Mouse (Mus musculus) layer of hippocampus, adult 2 months (tissue): ENCODE data around the gene Hoxc10. TPM values are rescaled to one million over a fixed set of nuclear protein-coding genes. Genes with fewer than 3 reads are reported as not detected.

ENCODE experiments used
- DNase-seq, 2 experiments: peaks; one replicate each; pipeline ENCODE4 v3.0.0; 2022; ENCODE audit warnings: low spot score in 2 of 2
- H3K27ac ChIP-seq: fragments of 200-600 bp; 2 replicates; pipeline ENCODE4 v1.8.1; 2022
- H3K4me3 ChIP-seq: fragments of 200-600 bp; 2 replicates; pipeline ENCODE4 v1.8.1; 2022; ENCODE audit warnings: mild to moderate bottlenecking
- CTCF ChIP-seq: fragments of 200-600 bp; conservative IDR thresholded peaks from 2 replicates; pipeline ENCODE4 v1.8.1; 2022; ENCODE audit warnings: antibody characterized with exemption, mild to moderate bottlenecking, moderate library complexity
- total RNA-seq, 2 experiments: library from RNA; stranded (reverse); gene quantifications; 2 replicates each; pipeline ENCODE4 v1.2.3; 2021

Hoxc10 gene
- total RNA-seq, 2 experiments from 2014 or later, result not detected

- TF ChIP-seq CTCF, result no peak
- H3K27ac ChIP-seq, result no peak overlapping the region
- DNase-seq, result no peak
- H3K4me3 ChIP-seq, result no peak overlapping the region
These were observed 25.2 kb downstream of the Hoxc10 start for GRCm38 (mm10) chr15:102991782-102992181.

DNA sequence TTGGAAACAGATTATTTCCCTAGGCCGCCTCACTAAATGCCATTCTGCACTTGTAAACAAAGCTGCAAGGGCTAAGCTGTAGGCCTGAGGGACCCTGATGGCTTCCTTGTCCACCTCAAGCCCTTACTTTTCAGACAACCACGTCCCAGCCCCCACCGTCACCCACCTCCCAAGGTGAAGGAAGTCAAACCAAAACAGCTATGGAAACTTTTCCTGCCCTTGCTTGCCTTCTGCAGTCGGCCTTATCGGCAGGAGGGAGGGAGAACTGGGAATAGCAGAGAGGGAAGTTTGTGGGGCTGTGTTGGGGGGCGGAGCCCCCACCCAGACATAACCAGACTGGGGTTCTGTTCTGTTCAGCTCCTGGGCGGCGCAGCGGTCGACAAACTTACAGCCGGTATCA lies 25.6 kb downstream of the Hoxc10 start:
- TF ChIP-seq CTCF, result no peak
- no peak overlapping the region for H3K27ac ChIP-seq
- H3K4me3 ChIP-seq, result no peak overlapping the region
- DNase-seq, result no peak

DNA sequence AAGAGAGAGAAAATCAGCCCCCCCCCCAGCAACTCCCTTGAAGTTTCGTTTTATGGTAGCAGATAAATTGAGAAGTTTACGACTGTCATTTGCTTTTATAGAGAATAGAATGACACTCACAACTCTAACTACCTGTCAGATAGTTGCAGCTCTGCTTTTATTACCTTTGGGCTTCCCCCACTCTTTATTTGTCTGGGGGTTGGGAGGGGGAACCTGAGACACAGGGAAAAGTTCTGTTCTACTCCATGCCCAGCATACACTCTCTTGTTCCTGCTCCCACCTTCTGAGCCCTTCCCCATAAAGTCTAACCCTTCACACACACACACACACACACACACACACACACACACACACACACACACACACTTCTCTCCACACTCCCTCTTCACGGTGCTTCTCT lies 26.3 kb downstream of the Hoxc10 start:
- no peak for TF ChIP-seq CTCF
- H3K4me3 ChIP-seq, result no peak overlapping the region
- no peak for DNase-seq
- H3K27ac ChIP-seq, result no peak overlapping the region

DNA sequence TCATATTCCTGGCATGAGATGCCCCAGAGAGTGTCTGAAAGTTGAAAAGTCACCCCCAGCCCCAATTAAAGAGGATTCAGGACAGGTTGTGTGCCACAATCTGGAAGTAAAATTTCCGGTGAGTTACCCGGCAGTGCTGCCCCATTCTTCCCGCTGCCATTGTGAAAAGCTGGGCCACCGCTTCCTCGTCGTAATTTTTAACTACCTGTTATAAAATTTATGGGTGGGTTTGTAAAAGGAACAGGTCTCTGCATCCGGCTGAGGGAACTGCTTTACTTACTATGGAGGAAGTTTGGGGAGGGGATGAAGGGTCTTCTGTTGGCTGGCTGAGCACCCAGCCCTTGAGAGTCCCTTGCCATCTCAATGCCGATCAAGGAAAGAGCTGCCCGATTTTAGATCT lies 30.0 kb downstream of the Hoxc10 start:
- no peak for TF ChIP-seq CTCF
- no peak for DNase-seq
- no peak overlapping the region for H3K4me3 ChIP-seq
- H3K27ac ChIP-seq, result no peak overlapping the region

DNA sequence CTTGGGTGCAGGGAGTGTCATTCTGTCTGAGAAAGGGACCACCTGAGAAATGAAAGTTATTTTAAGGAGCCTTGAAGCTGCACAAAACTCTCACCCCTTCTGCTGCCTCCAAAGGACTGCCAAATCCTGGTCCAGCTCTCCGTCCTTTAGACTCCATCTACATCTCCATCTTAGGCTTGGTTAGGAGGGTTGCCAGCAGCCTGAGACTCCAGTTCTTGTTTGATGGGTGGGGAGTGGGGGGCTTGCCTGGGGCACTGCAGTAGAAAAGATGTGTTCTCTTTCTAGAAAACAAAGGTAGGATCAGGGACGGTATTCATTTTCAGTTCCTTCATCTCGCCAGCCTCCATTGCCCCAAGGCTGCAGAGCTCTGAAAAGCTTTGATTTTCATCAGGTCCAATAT lies 30.8 kb downstream of the Hoxc10 start:
- Histone ChIP-seq H3K4me3 (no peak overlapping the region), H3K27ac (no peak overlapping the region)
- no peak for DNase-seq
- no peak for TF ChIP-seq CTCF

DNA sequence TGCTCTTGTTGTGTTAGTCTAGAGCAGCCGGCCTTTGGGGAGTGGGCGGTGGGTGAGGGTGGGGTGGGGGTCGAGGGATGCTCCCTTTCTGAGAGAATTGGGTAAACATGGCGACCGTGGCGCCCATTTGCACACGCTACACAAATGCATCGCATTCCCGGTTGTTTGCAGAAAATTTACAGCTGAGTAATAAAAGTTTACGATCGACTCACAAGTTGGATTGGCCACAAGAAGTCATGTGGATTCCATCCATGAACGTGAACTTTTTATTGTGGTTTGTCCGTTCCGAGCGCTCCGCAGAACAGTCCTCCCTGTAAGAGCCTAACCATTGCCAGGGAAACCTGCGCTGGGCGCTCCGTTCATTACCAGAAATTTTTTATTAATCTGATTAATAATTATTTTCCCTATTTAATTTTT lies 31.4 kb downstream of the Hoxc10 start, which contains the start of gene Hoxc6:
Hoxc6 (plus strand) TSS at position 319 of the 417 bp plus-strand sequence.
- no peak within 1 kb of the TSS for H3K27ac ChIP-seq
- no peak for TF ChIP-seq CTCF
- no peak for DNase-seq
- H3K4me3 ChIP-seq, result peak within 1 kb of the TSS; percentile 51

GRCm38 (mm10) chr15:102998608-102999182 lies 32.1 kb downstream of the Hoxc10 start:
- no peak for TF ChIP-seq CTCF
- Histone ChIP-seq H3K4me3 (peak overlapping the region; percentile 51), H3K27ac (no peak overlapping the region)
- DNase-seq, result no peak

DNA sequence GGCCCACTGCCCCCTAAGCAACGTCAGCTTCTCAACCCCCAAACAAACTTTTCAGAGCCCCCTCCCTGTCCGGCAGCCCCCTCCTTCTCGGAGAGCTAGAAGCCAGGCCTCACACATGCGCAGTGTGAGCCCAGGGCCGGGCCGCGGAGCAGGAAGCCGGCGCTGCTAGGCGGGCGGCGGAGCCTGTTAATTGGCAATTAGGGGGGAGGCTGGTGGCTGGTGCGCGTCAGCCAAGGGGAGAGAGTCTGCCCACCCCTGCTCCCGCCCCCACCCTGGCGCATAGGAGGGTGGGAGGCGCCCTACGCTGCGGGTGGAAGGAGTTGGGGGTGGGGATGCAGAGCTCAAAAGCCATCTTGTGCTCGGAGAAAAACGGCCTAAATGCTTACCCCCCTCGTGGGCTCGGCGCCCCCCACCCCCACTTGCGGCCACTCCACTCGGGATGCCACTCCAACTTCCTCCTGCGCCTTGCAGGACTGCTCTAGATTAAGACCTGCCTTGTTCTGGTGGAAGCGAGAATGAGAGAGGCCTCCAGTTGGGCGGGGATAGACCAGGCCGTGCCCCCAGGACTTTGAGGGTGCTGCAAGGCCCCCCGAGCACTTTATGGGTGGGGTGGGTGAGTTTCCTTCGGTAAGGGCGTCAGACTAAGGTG lies 32.7 kb downstream of the Hoxc10 start:
- H3K4me3 ChIP-seq, result peak overlapping the region; percentile 51
- TF ChIP-seq CTCF, result no peak
- no peak overlapping the region for H3K27ac ChIP-seq
- DNase-seq, result peak; percentile 5 to 36

DNA sequence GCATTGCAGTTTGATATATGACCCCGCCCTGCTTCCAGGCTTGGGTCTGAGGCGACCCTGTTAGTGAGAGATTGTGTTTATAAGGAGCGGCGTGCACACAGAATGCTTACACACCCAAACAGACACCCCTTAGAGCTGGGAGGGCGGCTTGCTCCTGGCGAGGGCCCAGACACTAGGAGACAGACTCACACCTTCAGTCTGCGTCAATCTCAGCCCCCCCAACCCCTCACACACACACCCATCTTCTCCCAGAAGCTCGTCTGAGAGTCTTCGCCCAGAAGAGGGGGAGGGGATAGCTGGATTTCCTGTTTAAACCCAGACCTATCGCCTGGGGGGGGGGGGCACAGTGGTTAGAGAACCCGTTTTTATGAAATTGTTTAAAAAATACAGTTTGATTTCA lies 33.4 kb downstream of the Hoxc10 start:
- Histone ChIP-seq H3K4me3 (no peak overlapping the region), H3K27ac (no peak overlapping the region)
- TF ChIP-seq CTCF, result no peak
- DNase-seq, result no peak

GRCm38 (mm10) chr15:103000501-103000901 lies 33.9 kb downstream of the Hoxc10 start:
- TF ChIP-seq CTCF, result no peak
- H3K27ac ChIP-seq, result no peak overlapping the region

GRCm38 (mm10) chr15:103001370-103001769 lies 34.8 kb downstream of the Hoxc10 start:
- TF ChIP-seq CTCF, result no peak
- Histone ChIP-seq H3K4me3 (no peak overlapping the region), H3K27ac (no peak overlapping the region)
- DNase-seq, result no peak

More at GRCm38 (mm10) chr15:103000501-103000901, 33.9 kb downstream of the Hoxc10 start:
- no peak for DNase-seq
- H3K4me3 ChIP-seq, result no peak overlapping the region

- no peak for DNase-seq
- Histone ChIP-seq H3K27ac (no peak overlapping the region), H3K4me3 (no peak overlapping the region)
- TF ChIP-seq CTCF, result no peak
These were observed 35.6 kb downstream of the Hoxc10 start for GRCm38 (mm10) chr15:103002156-103002555.

- TF ChIP-seq CTCF, result no peak
- no peak for DNase-seq
- Histone ChIP-seq H3K27ac (no peak overlapping the region), H3K4me3 (no peak overlapping the region)
These were observed 36.3 kb downstream of the Hoxc10 start for GRCm38 (mm10) chr15:103002821-103003448.

GRCm38 (mm10) chr15:103005308-103005707 lies 38.7 kb downstream of the Hoxc10 start:
- no peak for DNase-seq
- Histone ChIP-seq H3K27ac (no peak overlapping the region), H3K4me3 (no peak overlapping the region)
- no peak for TF ChIP-seq CTCF
